In the genomic region with DNA sequence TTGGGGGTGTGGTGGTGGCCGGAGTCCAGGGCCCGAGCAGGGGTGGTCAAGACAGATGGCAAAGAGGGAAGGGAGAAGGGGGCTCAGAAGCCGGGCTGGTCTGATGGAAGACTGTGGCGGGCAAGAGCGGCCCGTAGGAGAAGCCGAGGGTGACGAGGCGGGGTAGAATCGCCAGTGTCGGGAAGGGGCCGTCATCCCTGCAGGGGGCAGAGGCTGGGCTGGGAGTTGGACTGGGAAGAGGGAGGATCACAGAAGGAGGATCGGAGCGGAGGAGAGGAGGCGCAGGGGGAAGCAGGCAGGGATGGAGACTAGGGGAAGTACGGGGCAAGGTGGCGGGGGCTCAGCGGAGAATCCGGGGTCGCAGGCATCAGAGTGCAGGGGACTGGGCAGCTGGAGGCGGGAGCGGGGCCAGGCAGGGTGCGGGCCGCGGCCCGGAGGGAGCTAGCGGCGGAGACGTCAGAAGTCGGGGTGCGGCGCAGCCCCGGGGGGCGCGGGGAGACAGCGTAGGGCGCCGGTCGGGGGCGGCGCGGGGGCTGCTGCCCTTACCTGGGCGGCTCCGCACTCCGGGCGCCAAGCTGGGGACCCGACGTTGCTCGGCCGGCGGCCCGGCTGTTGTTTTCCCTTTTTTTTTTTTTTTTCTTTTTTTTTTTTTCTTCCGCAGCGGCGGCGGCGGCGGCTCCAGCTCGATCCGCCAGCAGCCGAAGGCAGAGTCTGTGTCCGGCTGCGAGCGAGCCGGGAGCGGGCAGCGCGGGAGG, we compare ENCODE assay signal across 8 mouse cellular contexts. TPM values are rescaled to one million over a fixed set of nuclear protein-coding genes. Genes with fewer than 3 reads are reported as not detected.
DNase-seq lines count a peak whose midpoint lies in the region; ATAC-seq lines count a peak whose summit lies in the region.

TSS of gene Grik4 (minus strand) at position 713 of the 755 bp plus-strand sequence.

- H3K9me3 ChIP-seq in embryonic facial prominence, embryonic 15.5 days (replicated peaks) = no peaks in the 10 kb centered on the region
- no peaks in the 10 kb centered on the region for H3K9me3 ChIP-seq in hindbrain, embryonic 15.5 days
- H3K9me3 ChIP-seq in limb, embryonic 15.5 days = no peaks in the 10 kb centered on the region
- no peaks in the 10 kb centered on the region for H3K9me3 ChIP-seq in neural tube, embryonic 11.5 days (ENCODE audit: control insufficient read depth, low read length)

- H3K4me2 ChIP-seq in embryonic facial prominence, embryonic 15.5 days (replicated peaks) = peak within 1 kb of the TSS; percentile 100
- peak within 1 kb of the TSS; percentile 90 for H3K4me2 ChIP-seq in hindbrain, embryonic 15.5 days
- H3K4me2 ChIP-seq in limb, embryonic 15.5 days = peak within 1 kb of the TSS; percentile 100
- H3K4me2 ChIP-seq in neural tube, embryonic 11.5 days (ENCODE audit: low read depth) = peak within 1 kb of the TSS; percentile 95

- H3K4me3 ChIP-seq in embryonic facial prominence, embryonic 15.5 days (replicated peaks) = peak within 1 kb of the TSS; percentile 72
- H3K4me3 ChIP-seq in hindbrain, embryonic 15.5 days = peak within 1 kb of the TSS; percentile 78
- H3K4me3 ChIP-seq in limb, embryonic 15.5 days = peak within 1 kb of the TSS; percentile 71
- H3K4me3 ChIP-seq in neural tube, embryonic 11.5 days (ENCODE audit: low read depth, low read length) = peak within 1 kb of the TSS; percentile 69

- DNase-seq in layer of hippocampus, adult 18-20 months (ENCODE audit: low spot score in 2 of 2) = peak; percentile 23 to 35
- DNase-seq in layer of hippocampus, adult 9-11 months = no peak
- peak; percentile 14 for DNase-seq in adipocyte (ENCODE audit: low spot score)
- DNase-seq in neural tube, embryonic 11.5 days (ENCODE audit: low spot score) = peak; percentile 54
- no peak for DNase-seq in spleen, postnatal 14 days (ENCODE audit: low spot score in 2 of 2)

- peak within 1 kb of the TSS; percentile 66 for H3K9ac ChIP-seq in embryonic facial prominence, embryonic 15.5 days
- H3K9ac ChIP-seq in hindbrain, embryonic 15.5 days = peak within 1 kb of the TSS; percentile 83
- peak within 1 kb of the TSS; percentile 61 for H3K9ac ChIP-seq in limb, embryonic 15.5 days
- peak within 1 kb of the TSS; percentile 77 for H3K9ac ChIP-seq in neural tube, embryonic 11.5 days (ENCODE audit: low read length)

- H3K27ac ChIP-seq in embryonic facial prominence, embryonic 15.5 days (replicated peaks) = 0 out of 2 replicates have a peak within 1 kb of the TSS, but pooled peaks have one; percentile 19
- peak within 1 kb of the TSS; percentile 81 for H3K27ac ChIP-seq in hindbrain, embryonic 15.5 days (replicated peaks)
- no peak within 1 kb of the TSS for H3K27ac ChIP-seq in limb, embryonic 15.5 days
- no peak within 1 kb of the TSS for H3K27ac ChIP-seq in neural tube, embryonic 11.5 days (ENCODE audit: low read depth, low read length)

- H3K4me1 ChIP-seq in embryonic facial prominence, embryonic 15.5 days = peaks cover 18% of the 10 kb centered on the region
- peaks cover 35% of the 10 kb centered on the region for H3K4me1 ChIP-seq in hindbrain, embryonic 15.5 days (replicated peaks)
- H3K4me1 ChIP-seq in limb, embryonic 15.5 days = peaks cover 19% of the 10 kb centered on the region
- H3K4me1 ChIP-seq in neural tube, embryonic 11.5 days (ENCODE audit: control insufficient read depth, insufficient read depth, low read length) = 0 out of 2 replicates have a peak, but pooled peaks cover 4% of the 10 kb centered on the region

- no peaks in the 10 kb centered on the region for H3K36me3 ChIP-seq in embryonic facial prominence, embryonic 15.5 days
- no peaks in the 10 kb centered on the region for H3K36me3 ChIP-seq in hindbrain, embryonic 15.5 days
- H3K36me3 ChIP-seq in limb, embryonic 15.5 days = no peaks in the 10 kb centered on the region
- no peaks in the 10 kb centered on the region for H3K36me3 ChIP-seq in neural tube, embryonic 11.5 days (ENCODE audit: control insufficient read depth, insufficient read depth, low read length)

- H3K27me3 ChIP-seq in embryonic facial prominence, embryonic 15.5 days = peaks cover 9% of the 10 kb centered on the region
- peaks cover 6% of the 10 kb centered on the region; the same call in 1 of the 2 replicates for H3K27me3 ChIP-seq in hindbrain, embryonic 15.5 days
- peaks cover 44% of the 10 kb centered on the region for H3K27me3 ChIP-seq in limb, embryonic 15.5 days
- peaks cover 6% of the 10 kb centered on the region; the same call in 1 of the 2 replicates for H3K27me3 ChIP-seq in neural tube, embryonic 11.5 days (ENCODE audit: control insufficient read depth, insufficient read depth, low read length)

- peak; percentile 15; the same call in 1 of the 2 replicates for ATAC-seq in embryonic facial prominence, embryonic 15.5 days (ENCODE audit: insufficient number of reproducible peaks, low FRiP score, low TSS enrichment, low read depth)
- ATAC-seq in hindbrain, embryonic 15.5 days (ENCODE audit: low FRiP score, low read depth) = peak; percentile 39; the same call in 1 of the 2 replicates
- peak; percentile 70 for ATAC-seq in limb, embryonic 15.5 days (ENCODE audit: insufficient number of reproducible peaks, low FRiP score, low TSS enrichment, low read depth)
- peak; percentile 82 for ATAC-seq in neural tube, embryonic 11.5 days (ENCODE audit: insufficient read depth, low FRiP score, low TSS enrichment)

- under 1% methylated on average over 66 of the region's 68 CpGs for WGBS in embryonic facial prominence, embryonic 15.5 days
- WGBS in hindbrain, embryonic 15.5 days = under 1% methylated on average over 42 of the region's 68 CpGs
- under 1% methylated on average over 62 of the region's 68 CpGs for WGBS in limb, embryonic 15.5 days
- WGBS in neural tube, embryonic 11.5 days = under 1% methylated on average over 35 of the region's 68 CpGs

RNA-seq across cellular contexts. Expression of gene Grik4, which starts in this region (rescaled TPM):
- total RNA-seq in layer of hippocampus, adult 18-20 months (2021) = 10 to 100 TPM; 50.7 to 54.9 TPM
- 1.8 and 2.0 TPM in 2 replicates for polyA plus RNA-seq in embryonic facial prominence, embryonic 15.5 days (2015; fragmentation: Nextera tagmentation; extraction: Ambion mirVana)
- polyA plus RNA-seq in hindbrain, embryonic 15.5 days (2015; fragmentation: Nextera tagmentation; extraction: Ambion mirVana) = 10.4 and 13.2 TPM in 2 replicates
- polyA plus RNA-seq in limb, embryonic 15.5 days (2015; fragmentation: Nextera tagmentation; extraction: Ambion mirVana) = 1.1 and 1.4 TPM in 2 replicates
- polyA plus RNA-seq in neural tube, embryonic 11.5 days (2014; fragmentation: Nextera tagmentation; extraction: Ambion mirVana) = 1.4 and 2.5 TPM in 2 replicates

Comparison
In these comparisons a context has a peak if more than half of its experiments do, and no peak if none do; other contexts are left out.
1. DNase-seq: peak in layer of hippocampus, adult 18-20 months (2 of 2), adipocyte (single experiment) and neural tube, embryonic 11.5 days (single experiment); none in layer of hippocampus, adult 9-11 months (single experiment) and spleen, postnatal 14 days (0 of 2).
2. ATAC-seq: peak in every context shown above with its lines; median percentile 82 in neural tube, embryonic 11.5 days; 70 in limb, embryonic 15.5 days; 39 in hindbrain, embryonic 15.5 days; 15 in embryonic facial prominence, embryonic 15.5 days.
3. H3K27ac ChIP-seq: peak in embryonic facial prominence, embryonic 15.5 days (single experiment) and hindbrain, embryonic 15.5 days (single experiment); none in limb, embryonic 15.5 days (single experiment) and neural tube, embryonic 11.5 days (single experiment).
4. Peak in every context shown above with its lines, with median percentiles within 50 percentile points of each other: H3K4me2 ChIP-seq, H3K4me3 ChIP-seq and H3K9ac ChIP-seq.